Mouse (Mus musculus): ENCODE data around the gene Aspa. TPM values are rescaled to one million over a fixed set of nuclear protein-coding genes. Genes with fewer than 3 reads are reported as not detected.

Aspa gene
- polyA plus RNA-seq, 1 experiment, result not detected

DNA sequence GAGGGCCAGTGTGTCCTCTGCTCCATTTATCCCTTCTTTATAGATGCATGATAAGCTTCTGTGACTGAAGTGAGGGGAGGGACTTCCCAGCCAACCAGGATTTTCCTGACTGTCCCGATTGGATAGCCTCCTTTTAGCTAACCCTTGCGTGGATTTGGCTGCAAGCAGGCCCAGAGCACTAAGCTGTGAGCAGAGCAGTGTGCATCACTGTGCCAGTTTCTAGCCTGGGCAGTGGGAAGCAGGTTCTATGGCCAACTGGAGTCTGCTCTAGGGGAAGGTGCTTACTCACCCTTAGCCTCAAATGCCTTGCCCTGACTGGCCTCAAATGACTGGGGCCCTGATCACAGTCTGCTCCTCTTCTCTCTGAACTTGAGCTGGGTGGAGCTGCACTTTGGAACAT lies 54.6 kb downstream of the Aspa start:
- TF ChIP-seq GATA1 (IDR thresholded peaks at IDR 0.05; ENCODE audit: low read length), result no peak

DNA sequence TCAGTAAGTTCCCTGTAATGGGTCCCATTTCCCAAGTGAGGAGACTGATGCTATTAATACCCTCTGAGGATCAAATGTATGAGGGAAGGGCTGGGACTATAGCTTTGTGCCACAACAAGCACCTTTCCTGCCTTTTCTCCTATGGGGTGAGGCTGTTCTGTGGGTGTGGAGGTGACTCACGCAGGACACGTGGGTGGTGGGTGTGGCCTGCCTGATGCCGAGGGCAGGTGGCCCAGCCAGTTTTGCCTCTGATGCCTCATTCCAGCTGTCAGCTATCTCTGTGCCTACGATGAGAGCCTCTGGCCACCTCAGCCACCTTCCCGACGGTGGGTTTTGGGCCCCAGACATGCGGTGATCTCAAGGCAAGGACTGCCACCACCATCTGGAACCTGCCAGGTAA lies 62.1 kb downstream of the Aspa start, which contains the start of gene Trpv3:
Gene Trpv3, plus strand, starts transcription at position 122 of the 400 bp plus-strand sequence.
- TF ChIP-seq GATA1 (IDR thresholded peaks at IDR 0.05; ENCODE audit: low read length), result no peak

DNA sequence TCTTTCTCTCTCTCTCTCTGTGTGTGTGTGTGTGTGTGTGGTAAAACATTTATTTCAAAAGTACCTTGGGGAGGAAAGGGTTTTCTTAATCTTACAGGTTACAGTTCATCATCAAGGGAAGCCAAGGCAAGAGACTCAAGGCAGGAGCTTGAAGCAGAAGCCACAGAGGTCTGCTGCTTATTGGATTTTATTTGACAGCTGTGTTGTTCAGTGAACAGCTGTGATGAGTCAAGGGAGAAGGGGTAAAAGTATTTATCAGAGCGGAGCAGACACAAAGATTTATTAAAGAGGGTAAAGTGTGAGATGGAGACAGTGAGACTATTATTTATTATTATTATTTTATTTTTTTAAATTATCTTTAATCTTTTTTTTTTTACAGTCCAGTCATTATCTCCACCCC lies 68.0 kb downstream of the Aspa start:
- no peak for TF ChIP-seq GATA1 (IDR thresholded peaks at IDR 0.05; ENCODE audit: low read length)

DNA sequence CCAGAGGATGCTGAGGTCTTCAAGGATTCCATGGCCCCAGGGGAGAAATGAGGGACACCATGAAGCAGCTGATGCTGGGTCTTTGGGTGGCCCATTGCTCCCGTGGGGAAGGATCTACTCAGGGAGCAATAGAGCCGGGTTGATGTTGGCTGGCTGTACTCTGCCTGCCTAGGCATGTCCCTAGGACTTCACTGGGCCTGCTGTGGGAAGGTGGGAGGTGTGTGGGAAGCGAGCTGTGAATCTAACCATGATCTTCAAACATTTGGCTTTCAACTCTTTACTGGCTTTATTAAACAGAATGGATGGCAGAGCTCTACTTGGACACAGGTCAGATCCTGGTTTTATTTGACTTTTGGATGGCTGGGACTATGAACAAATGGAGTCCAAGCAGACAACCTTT lies 68.9 kb downstream of the Aspa start:
- no peak for TF ChIP-seq GATA1 (IDR thresholded peaks at IDR 0.05; ENCODE audit: low read length)

DNA sequence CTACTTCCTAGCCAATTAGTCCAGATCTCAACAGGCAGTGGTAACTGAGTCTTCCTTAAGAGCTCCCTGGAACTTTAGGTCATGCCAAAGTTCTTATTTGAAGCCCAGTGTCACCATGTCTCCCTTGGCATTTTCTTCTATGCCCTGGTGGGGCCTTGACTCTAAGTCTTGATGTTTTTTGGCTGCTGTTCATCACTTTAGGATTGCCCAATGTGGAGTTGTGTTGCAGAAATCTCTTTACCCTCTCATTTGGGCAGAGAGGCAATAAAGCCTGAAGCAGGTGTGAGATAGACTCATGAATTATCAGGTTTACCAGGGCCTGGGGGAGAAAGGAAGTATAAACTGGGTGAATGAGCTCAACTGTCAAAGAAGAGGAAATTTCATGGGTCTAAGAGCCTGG lies 70.7 kb downstream of the Aspa start:
- TF ChIP-seq GATA1 (IDR thresholded peaks at IDR 0.05; ENCODE audit: low read length), result no peak

DNA sequence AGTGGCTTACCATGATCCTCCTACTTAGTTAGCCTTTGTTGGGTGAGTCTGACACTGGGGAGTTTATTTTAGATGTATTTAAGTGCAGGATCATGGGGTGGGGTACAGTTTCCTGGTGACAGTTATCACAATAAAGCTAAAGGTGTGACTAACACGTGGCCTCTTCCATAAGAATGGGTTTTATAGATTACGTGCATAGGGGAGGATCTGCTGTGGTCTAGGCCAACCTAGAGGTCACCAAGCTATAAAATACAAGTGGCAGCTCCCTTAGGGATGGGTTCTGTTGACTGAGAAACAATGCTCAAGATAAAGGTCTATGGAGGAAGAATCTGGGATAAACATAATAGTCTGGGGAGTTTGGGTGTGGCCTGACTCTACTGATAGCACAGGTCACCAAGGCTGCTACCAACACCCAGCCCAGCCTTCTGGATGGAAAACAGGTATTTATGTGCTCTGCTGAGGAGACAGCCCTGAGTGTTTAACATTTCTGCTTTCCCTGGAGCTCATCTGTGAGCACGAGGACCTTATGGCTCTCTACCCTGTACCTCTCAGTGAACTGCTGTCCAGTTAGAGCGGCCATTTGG lies 71.9 kb downstream of the Aspa start:
- TF ChIP-seq GATA1 (IDR thresholded peaks at IDR 0.05; ENCODE audit: low read length), result no peak

Other genes starting within 250 kb of the Aspa start
- gene Itgae, start 239.0 kb downstream of the Aspa start, polyA plus RNA-seq (2012), result 0.03 TPM in 2 replicates
- 26.0 and 32.8 TPM in 2 replicates for gene Haspin, start 191.3 kb downstream of the Aspa start, polyA plus RNA-seq (2012)
- gene P2rx5, start 169.2 kb downstream of the Aspa start, polyA plus RNA-seq (2012), result not detected in 2 replicates
- gene Emc6, start 152.6 kb downstream of the Aspa start, polyA plus RNA-seq (2012), result 271 and 304 TPM in 2 replicates
- 2.9 and 7.4 TPM in 2 replicates for gene Tax1bp3, start 152.5 kb downstream of the Aspa start, polyA plus RNA-seq (2012)
- 1.8 and 3.1 TPM in 2 replicates for gene Ctns, start 130.6 kb downstream of the Aspa start, polyA plus RNA-seq (2012)
- 1.3 TPM in 2 replicates for gene Shpk, start 130.1 kb downstream of the Aspa start, polyA plus RNA-seq (2012)
- not detected in 2 replicates for gene Trpv1, start 95.3 kb downstream of the Aspa start, polyA plus RNA-seq (2012)
- not detected in 2 replicates for gene Trpv3, start 62.2 kb downstream of the Aspa start, polyA plus RNA-seq (2012)
- gene Gm49340, start 145 bp upstream of the Aspa start, polyA plus RNA-seq (2012), result not detected in 2 replicates
- gene Spata22, start 145 bp upstream of the Aspa start, polyA plus RNA-seq (2012), result not detected in 2 replicates
- gene Olfr20, start 21.2 kb upstream of the Aspa start, polyA plus RNA-seq (2012), result not detected in 2 replicates
- not detected in 2 replicates for gene Olfr376, start 41.6 kb upstream of the Aspa start, polyA plus RNA-seq (2012)
- gene Olfr1, start 70.0 kb upstream of the Aspa start, polyA plus RNA-seq (2012), result not detected in 2 replicates
- not detected in 2 replicates for gene Olfr378, start 98.9 kb upstream of the Aspa start, polyA plus RNA-seq (2012)
- gene Olfr380, start 127.9 kb upstream of the Aspa start, polyA plus RNA-seq (2012), result not detected in 2 replicates
- gene Olfr381, start 162.0 kb upstream of the Aspa start, polyA plus RNA-seq (2012), result not detected in 2 replicates
- gene Olfr382, start 187.6 kb upstream of the Aspa start, polyA plus RNA-seq (2012), result not detected in 2 replicates

Data from G1E-ER4 (cell line).